Mouse (Mus musculus) embryo, embryonic 11 days (tissue): Measurements from ENCODE around the gene Zfp92.

Experiments
- DNase-seq: peaks from one replicate; pipeline ENCODE4 v3.0.0-alpha.2; 2015

The Zfp92 gene

GRCm38 (mm10) chrX:73475658-73476256 is 64.9 kb downstream of the Zfp92 start:
- DNase-seq = no peak

GRCm38 (mm10) chrX:73476621-73477020 is 65.7 kb downstream of the Zfp92 start:
- DNase-seq = peak; percentile 38

GRCm38 (mm10) chrX:73477500-73477899 is 66.6 kb downstream of the Zfp92 start:
- DNase-seq = no peak
